ENCODE assay signal across 27 mouse cellular contexts in the genomic region with DNA sequence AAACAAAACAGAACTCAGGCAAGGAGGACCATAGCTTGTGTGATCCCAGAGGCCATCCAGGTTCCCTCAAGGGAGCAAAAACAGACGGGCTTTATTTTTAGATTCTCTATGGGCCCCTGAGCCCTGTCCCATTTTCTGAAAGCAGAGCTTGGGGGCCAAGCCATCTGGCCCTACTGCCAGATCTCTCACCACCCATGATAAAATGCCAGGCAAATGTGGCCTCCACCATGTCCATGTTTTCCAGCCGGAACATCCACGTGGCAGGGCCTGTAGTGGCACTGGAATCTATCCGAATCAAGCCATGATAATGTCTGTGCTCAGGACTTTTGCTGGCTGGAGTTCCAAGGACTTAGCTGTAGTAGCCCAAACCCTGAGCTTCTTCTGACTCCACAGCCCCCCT.
A peak's percentile ranks its signal among the peaks of the same experiment; 100 is the strongest.
DNase-seq lines count a peak whose midpoint lies in the region; ATAC-seq and TF ChIP-seq lines count a peak whose summit lies in the region.
"Had no signal": no experiment of that assay in that cellular context is flagged by ENCODE, and none has a peak within 500 bp of the region (broad histone marks: within the 10 kb centered on the region; RNA-seq: fewer than 3 reads in every experiment).

No protein-coding gene starts in this region.

- H3K4me2 ChIP-seq in heart, embryonic 12.5 days, result no peak overlapping the region
- no peak overlapping the region for H3K4me2 ChIP-seq in lung, postnatal 0 days (replicated peaks; ENCODE audit: low read depth, low read length)
- H3K4me2 ChIP-seq: embryonic facial prominence, embryonic 13.5 days; forebrain, embryonic 13.5 days; heart, embryonic 15.5 days; hindbrain, embryonic 12.5 days; liver, embryonic 15.5 days; lung, embryonic 15.5 days; midbrain, embryonic 15.5 days; neural tube, embryonic 12.5 days had no signal

- no peak for TF ChIP-seq POLR2A in cerebellum, adult 2 months (IDR thresholded peaks at IDR 0.05; ENCODE audit: borderline replicate concordance, insufficient read depth, low read length)

- no peak overlapping the region for H3K4me3 ChIP-seq in heart, embryonic 12.5 days
- H3K4me3 ChIP-seq in cerebellum, adult 2 months (replicated peaks; ENCODE audit: insufficient read depth, low read depth, low read length), result no peak overlapping the region
- H3K4me3 ChIP-seq in lung, postnatal 0 days (ENCODE audit: low read depth, low read length), result no peak overlapping the region
- H3K4me3 ChIP-seq: embryonic facial prominence, embryonic 13.5 days; forebrain, embryonic 13.5 days; heart, embryonic 15.5 days; hindbrain, embryonic 12.5 days; left cerebral cortex, adult 2 months; limb, embryonic 10.5 days; liver, embryonic 15.5 days; lung, embryonic 15.5 days; midbrain, embryonic 15.5 days; neural tube, embryonic 12.5 days had no signal

- ATAC-seq in heart, embryonic 12.5 days (ENCODE audit: insufficient number of reproducible peaks, low FRiP score), result no peak
- no peak for ATAC-seq in megakaryocyte progenitor cell, adult 5-6 weeks (replicated peaks; ENCODE audit: poor library complexity)
- no peak for ATAC-seq in lung, postnatal 0 days
- ATAC-seq: forebrain, embryonic 13.5 days; midbrain, embryonic 15.5 days had no signal

- 63% methylated on average over 4 of the region's 4 CpGs for WGBS in heart, embryonic 12.5 days
- WGBS in cerebellum, adult 2 months, result 22% methylated on average over 4 of the region's 4 CpGs
- WGBS in lung, postnatal 0 days, result 78% methylated on average over 4 of the region's 4 CpGs

- TF ChIP-seq EP300 in lung, postnatal 0 days (IDR thresholded peaks at IDR 0.05), result no peak

- peak; percentile 73 to 83 for DNase-seq in heart, adult 18-20 months
- DNase-seq in cerebellum, adult 2 months, result peak; percentile 54 to 77
- peak; percentile 61 for DNase-seq in heart, adult 8-10 months (ENCODE audit: low spot score)
- DNase-seq in heart, postnatal 4 days, result peak; percentile 12
- no peak for DNase-seq in lung, postnatal 0 days (ENCODE audit: low spot score)
- DNase-seq: embryo, embryonic 11 days; gastrocnemius, postnatal 36 days; kidney, adult 18-20 months; layer of hippocampus, adult 9-11 months; liver; lung, postnatal 4 days; right cerebral cortex, postnatal 25 days; spleen, adult 18-20 months; thymus, postnatal 14 days had no signal

- no peak overlapping the region for H3K9ac ChIP-seq in heart, embryonic 12.5 days
- no peak overlapping the region for H3K9ac ChIP-seq in lung, postnatal 0 days (replicated peaks; ENCODE audit: low read depth)
- H3K9ac ChIP-seq: embryonic facial prominence, embryonic 13.5 days; forebrain, embryonic 13.5 days; heart, embryonic 15.5 days; hindbrain, embryonic 12.5 days; liver, embryonic 15.5 days; lung, embryonic 15.5 days; midbrain, embryonic 15.5 days; neural tube, embryonic 12.5 days had no signal

- 0 out of 2 replicates have a peak, but pooled peaks cover 3% of the 10 kb centered on the region for H3K4me1 ChIP-seq in heart, embryonic 12.5 days (replicated peaks)
- H3K4me1 ChIP-seq in cerebellum, adult 2 months (ENCODE audit: control insufficient read depth, insufficient read depth, low read length), result peaks cover 18% of the 10 kb centered on the region
- no peaks in the 10 kb centered on the region for H3K4me1 ChIP-seq in lung, postnatal 0 days (ENCODE audit: insufficient read depth, low read depth, low read length)
- H3K4me1 ChIP-seq: embryonic facial prominence, embryonic 13.5 days; heart, embryonic 15.5 days; hindbrain, embryonic 12.5 days; limb, embryonic 10.5 days; liver, embryonic 15.5 days; lung, embryonic 15.5 days; midbrain, embryonic 15.5 days; neural tube, embryonic 12.5 days had no signal

- H3K9me3 ChIP-seq in heart, embryonic 12.5 days (replicated peaks), result 0 out of 2 replicates have a peak, but pooled peaks cover 5% of the 10 kb centered on the region
- no peaks in the 10 kb centered on the region for H3K9me3 ChIP-seq in lung, postnatal 0 days (ENCODE audit: low read length)
- H3K9me3 ChIP-seq: embryonic facial prominence, embryonic 13.5 days; forebrain, embryonic 13.5 days; heart, embryonic 15.5 days; hindbrain, embryonic 12.5 days; limb, embryonic 10.5 days; liver, embryonic 15.5 days; lung, embryonic 15.5 days; midbrain, embryonic 15.5 days; neural tube, embryonic 12.5 days had no signal

- peaks cover 2% of the 10 kb centered on the region; the same call in 1 of the 2 replicates for H3K27me3 ChIP-seq in heart, embryonic 12.5 days (replicated peaks)
- H3K27me3 ChIP-seq in cerebellum, adult 2 months (ENCODE audit: control insufficient read depth, insufficient read depth, low read length), result no peaks in the 10 kb centered on the region
- no peaks in the 10 kb centered on the region for H3K27me3 ChIP-seq in lung, postnatal 0 days (replicated peaks; ENCODE audit: insufficient read depth, low read length)
- H3K27me3 ChIP-seq: embryonic facial prominence, embryonic 13.5 days; forebrain, embryonic 13.5 days; hindbrain, embryonic 12.5 days; liver, embryonic 15.5 days; lung, embryonic 15.5 days; midbrain, embryonic 15.5 days; neural tube, embryonic 12.5 days had no signal

- TF ChIP-seq CTCF in cerebellum, adult 2 months (IDR thresholded peaks at IDR 0.05; ENCODE audit: borderline replicate concordance, insufficient read depth, low read depth, low read length), result no peak
- no peak for TF ChIP-seq CTCF in lung, postnatal 0 days (IDR thresholded peaks at IDR 0.05)

- H3K36me3 ChIP-seq in heart, embryonic 12.5 days, result no peaks in the 10 kb centered on the region
- no peaks in the 10 kb centered on the region for H3K36me3 ChIP-seq in lung, postnatal 0 days (ENCODE audit: insufficient read depth, low read length)
- H3K36me3 ChIP-seq: embryonic facial prominence, embryonic 13.5 days; heart, embryonic 15.5 days; hindbrain, embryonic 12.5 days; limb, embryonic 10.5 days; liver, embryonic 15.5 days; lung, embryonic 15.5 days; midbrain, embryonic 15.5 days; neural tube, embryonic 12.5 days had no signal

- H3K27ac ChIP-seq in heart, embryonic 12.5 days (ENCODE audit: poor library complexity, severe bottlenecking), result no peak overlapping the region
- no peak overlapping the region for H3K27ac ChIP-seq in cerebellum, adult 2 months (ENCODE audit: insufficient read depth, low read length)
- H3K27ac ChIP-seq in lung, postnatal 0 days (ENCODE audit: low read length), result no peak overlapping the region
- H3K27ac ChIP-seq: embryonic facial prominence, embryonic 13.5 days; forebrain, embryonic 13.5 days; heart, embryonic 15.5 days; hindbrain, embryonic 12.5 days; kidney, postnatal 0 days; left cerebral cortex, adult 2 months; limb, embryonic 10.5 days; liver, embryonic 15.5 days; lung, embryonic 15.5 days; midbrain, embryonic 15.5 days; neural tube, embryonic 12.5 days had no signal
